Mouse (Mus musculus) thymus, postnatal 25 days (tissue): ENCODE measurements at regions not wholly inside any gene's neighbourhood (a gene's known extent, or its start where the extent isn't known, plus 50 kb on each side); places are given as distances from the start of the nearest gene placed in this dataset.
A peak's percentile ranks its signal among the peaks of the same experiment; 100 is the strongest.

Experiments
- DNase-seq: peaks from one replicate; pipeline ENCODE4 v3.0.0; 2022

DNA sequence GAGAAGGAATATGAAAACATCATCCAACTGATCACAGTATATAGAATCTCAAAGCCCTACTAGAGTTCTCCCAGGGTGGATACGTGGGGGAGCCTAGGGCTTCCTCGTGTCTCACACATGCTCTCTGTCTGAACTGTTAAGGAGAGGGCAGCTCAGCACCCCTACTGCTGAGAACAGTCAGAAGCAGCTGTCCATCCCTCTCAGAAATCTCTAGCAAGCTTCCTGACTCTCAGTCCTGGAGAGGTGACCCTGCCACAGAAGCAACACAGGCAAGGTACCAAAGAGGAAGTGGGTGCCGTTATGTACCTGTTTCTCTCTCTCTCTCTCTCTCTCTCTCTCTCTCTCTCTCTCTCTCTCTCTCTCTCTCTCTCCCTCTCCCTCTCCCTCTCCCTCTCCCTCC, 317.7 kb upstream of the Trib2 start:
- DNase-seq = no peak

DNA sequence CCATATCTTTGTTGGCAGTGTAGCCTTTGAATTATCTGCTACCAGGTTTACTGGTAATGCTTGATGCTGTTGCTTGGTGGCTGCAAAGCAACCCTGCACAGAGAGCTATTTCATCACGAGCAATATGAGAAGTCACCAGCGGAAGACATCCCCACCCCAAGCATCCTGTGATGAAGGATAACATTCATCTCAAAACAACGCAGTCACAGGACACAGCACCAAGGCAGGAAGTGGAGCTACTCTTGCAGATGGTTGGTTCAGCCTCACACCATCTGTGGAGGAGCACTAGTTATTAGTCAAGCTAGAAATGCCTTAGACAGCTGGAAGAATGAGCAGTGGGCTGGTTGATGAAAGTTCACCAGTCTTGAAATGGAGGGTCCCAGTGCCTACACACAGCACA, 316.5 kb upstream of the Trib2 start:
- DNase-seq = peak; percentile 59

DNA sequence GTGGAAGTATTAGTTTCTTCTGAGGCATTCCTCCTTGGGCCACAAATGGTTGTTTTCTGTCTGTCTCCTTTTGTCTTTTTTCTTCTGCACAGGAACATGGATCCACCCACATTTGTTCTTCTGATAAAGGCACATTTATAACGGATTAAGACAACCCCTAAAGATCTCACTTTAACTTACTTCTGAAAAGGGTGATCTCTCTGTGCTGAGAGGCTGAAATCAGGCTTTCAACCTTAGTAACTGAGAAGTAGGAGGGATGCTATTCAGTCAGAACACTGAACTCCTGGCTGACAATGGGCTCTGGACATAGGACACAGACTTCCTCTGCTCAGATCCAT, 315.0 kb upstream of the Trib2 start:
- no peak for DNase-seq

DNA sequence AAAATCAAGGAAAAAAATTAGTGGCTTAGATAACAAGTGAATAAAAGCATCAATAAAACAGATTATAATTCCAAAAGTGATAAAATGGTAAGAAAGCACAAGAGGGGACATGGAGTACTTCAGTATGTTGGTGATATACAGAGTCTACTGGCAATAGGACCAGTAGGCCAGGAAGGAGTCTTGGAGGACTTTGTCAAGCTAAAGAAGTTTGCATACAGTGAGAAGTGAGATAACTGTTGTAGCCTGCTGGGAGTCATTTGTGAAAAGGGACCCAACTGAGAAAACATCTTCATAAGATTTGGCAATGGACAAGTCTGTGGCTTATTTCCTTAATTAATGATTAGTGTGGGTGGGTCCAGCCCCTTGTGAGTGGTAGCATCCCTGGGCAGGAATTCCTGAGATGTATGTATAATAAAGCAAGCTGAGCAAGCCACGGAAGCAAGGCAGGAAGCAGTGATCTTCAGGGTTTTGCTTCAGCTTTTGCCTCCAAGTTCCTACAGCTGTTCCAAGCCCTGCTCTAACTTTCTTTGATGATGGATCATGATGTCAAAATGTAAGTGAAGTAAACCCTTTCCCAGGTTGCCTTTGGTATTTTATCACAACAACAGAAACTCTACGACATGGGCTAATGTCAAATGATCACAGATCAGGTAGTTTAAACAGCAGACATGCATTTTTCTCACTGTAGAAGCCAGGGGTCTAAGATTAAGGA, 314.5 kb upstream of the Trib2 start:
- DNase-seq = no peak

DNA sequence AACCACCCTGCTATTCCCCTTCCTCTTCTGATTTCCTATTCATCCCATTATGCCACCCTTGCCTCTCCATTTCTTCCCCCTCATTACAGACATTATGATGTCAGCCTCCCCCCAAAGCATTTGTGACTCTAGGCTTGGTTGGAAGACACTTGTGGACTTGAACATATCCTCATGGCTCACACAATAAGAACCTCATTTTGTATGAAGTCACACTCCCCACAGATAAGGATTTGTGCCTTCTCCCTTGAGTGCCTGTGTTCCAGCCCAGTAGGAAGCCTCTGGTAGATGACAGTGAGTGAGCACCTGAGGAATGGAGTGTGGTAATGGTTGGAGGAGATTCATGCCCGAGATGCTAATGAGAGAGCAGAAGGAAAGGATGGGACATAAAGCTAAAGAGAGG, 313.9 kb upstream of the Trib2 start:
- no peak for DNase-seq

DNA sequence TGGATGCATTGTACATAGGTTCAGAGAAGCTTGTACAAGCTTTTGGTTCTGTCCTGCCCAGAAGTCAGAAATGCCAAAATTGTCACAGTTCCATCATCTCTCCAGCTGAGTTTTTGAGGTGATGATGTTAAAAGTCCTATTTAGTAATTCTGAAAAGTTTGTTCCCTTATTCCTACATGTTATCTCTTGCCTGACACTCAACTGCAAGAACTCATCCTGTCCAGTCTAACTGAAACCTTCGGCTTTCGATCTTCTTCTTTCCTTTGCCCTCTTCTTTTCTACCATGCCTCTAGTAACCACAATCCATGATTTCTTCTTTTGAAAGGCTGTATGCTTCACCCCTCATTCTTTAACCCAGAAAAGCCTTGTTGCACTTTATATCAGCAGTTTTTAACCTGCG, 313.2 kb upstream of the Trib2 start:
- no peak for DNase-seq

DNA sequence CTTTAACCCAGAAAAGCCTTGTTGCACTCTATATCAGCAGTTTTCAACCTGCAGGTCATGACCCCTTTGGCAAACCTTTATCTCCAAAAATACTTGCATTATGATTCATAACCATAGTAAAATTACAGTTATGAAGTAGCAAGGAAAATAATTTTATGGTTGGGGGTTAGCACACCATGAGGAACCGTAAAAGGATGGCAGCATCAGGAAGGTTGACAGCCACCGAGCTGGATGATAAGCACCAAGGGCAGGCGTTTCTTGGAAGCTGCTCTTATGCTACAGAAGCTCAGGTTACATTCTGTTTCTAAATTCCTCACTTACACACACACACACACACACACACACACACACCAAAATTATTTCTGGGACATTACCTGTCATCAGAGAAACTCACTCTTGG, 312.5 kb upstream of the Trib2 start:
- DNase-seq = no peak

DNA sequence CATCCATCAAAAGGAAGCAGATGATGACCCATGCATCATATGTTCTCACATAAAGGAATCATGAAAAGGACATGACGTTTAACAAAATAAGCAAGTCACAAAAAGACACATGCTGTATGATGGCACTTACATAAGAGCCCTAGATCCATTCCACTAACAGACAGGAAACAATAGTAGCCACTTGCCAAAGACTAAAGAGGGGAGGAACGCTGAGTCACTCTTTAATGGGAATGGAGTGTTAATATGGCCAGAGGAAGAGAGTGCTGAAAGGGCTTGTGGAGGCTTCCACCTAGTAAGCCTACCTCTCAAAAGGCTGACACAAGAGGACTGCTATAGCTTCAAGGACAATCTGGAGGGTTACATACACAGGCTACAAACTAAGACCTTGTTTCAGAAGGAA, 308.2 kb upstream of the Trib2 start:
- no peak for DNase-seq

DNA sequence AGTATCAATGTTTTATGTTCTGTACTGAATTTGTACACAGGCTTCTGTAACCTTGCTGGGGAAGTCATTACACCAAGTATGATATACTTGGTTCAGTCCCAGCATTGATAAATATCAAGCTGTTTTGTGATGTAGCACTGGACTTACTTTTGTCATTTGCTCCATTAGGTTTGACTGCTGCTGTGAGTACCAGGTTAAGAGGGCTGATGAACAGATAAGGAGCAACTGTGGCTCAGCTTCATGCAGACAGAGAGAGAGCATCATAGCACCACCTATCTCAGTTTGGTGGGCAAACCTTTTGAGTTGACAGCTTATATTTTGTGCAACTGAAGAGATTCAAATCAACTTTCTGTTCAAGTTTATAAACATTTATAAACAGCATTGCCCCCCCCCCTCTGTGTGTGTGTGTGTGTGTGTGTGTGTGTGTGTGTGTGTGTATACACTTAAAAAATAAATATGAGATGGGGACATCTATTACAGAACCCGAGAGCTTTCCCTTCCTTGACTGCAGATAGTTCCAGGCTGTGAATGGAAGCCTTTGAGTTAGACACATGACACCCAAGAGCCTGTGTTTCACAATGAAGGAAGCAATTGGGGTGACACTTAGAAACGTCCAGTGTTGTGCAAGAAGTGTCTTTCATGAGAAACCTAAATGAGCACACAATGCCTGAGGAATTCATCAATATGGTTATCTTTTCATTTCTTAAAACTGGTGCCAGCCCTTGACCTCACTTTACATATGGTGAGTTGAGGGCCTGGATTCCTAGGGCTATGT, 305.8 kb upstream of the Trib2 start:
- no peak for DNase-seq

DNA sequence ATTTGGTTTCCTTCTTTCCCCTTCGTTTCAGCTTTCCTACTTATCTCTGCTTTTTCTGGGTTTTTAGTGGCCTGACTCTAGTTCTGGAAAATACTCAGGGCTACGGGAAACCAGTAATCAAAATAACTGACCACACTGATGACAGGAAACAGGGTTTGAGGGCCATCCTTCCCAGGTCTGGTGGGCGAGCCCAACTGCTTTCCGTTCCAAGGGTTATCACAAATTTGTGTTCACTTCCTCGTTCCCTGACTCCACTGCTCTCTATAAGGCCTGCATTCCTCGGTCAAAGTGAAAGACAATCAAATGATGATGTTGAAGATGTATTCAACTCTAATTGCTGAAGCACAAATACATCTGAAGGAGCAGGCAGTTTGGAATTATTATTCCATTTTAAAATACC, 305.1 kb upstream of the Trib2 start:
- no peak for DNase-seq

DNA sequence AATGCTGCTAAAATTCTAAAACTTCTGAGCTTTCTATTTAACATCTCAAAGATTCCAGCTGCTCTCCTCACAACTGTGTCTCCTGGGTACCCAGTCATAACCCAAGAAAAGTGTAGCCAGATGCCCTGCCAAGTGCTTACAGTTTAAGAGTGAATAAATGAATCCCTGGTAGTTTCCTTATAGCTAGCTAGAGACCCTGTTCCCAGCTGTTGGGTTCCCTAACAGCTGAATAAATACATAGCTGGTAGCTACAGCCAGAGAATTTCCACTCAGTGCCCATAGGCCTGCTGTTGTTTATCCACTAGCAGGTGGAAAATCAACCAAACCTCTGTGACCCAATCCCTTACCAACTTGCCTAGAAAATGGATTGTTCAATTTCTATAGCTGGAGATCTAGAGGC, 302.0 kb upstream of the Trib2 start:
- DNase-seq = no peak

DNA sequence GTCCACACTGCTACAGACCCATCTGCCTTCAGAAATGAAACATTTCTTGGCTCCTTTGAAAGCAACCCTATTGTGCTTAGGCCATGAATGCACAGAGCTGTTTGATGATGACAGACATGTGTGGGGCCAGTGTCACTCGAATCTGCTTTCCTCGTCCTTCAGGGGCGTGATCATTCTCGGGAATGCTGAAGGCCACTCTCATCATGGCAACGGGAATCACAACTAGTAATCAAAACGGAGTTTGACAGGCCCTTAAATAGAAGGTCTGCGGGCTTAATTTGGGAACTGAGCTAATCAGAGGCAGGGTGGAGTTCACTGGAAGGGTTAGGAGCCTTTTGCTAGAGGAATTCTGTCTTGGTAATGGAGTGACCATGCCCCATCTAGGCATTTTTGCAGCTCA, 290.2 kb upstream of the Trib2 start:
- no peak for DNase-seq

DNA sequence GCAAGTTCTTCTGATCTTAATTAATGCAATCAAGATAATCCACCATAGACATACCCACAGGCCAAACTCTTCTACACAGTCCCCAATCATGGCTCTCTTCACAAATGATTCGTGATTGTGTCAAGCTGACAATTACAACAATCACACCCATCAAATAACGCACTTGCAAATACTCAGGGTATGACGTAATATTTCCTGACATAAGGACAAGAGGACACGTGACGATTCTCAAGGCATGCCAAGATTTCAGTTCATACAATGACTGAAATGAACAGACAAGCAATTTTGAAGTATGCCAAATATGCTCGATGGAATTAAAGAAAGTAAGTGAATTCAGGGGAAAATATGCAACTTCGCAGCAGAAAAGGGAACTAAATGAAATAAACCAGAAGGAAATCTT, 282.1 kb upstream of the Trib2 start:
- no peak for DNase-seq

DNA sequence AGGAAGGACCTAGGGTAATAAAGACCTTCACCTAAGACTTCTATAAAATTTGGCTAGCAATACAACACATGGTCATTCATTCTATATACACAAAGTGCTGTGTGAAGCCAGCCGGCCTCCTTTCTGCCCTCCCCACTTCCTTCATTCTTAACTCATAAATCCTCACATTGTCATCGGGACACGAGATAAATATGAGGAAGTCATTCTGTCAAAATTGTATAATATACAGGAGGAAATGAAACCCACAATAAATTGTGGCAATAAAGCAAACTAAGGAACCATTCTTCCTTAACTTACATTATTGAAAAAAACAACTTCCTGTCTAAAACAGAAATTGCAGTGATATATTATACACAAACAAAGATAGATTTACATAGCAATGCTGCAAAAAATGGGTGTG, 275.9 kb upstream of the Trib2 start:
- no peak for DNase-seq

DNA sequence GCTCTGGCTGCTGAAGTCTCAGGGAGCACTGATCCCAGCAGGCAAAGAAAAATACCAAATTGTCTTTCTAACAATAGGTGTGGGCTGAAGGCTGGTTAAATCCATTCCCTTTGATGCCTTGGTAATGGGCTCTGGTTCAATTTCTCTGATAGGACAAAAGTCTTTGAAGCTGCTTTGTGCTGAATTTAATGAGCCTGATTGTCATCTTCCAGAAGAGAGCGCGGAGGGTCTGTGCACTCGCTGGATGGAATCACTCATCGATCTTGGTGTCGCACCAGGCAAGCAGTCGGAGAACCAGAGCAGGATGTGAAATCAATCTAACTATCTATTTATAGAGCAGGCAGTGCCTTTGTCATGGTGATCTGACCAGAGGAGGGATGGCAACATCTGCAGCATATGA, 274.6 kb upstream of the Trib2 start:
- DNase-seq = no peak

DNA sequence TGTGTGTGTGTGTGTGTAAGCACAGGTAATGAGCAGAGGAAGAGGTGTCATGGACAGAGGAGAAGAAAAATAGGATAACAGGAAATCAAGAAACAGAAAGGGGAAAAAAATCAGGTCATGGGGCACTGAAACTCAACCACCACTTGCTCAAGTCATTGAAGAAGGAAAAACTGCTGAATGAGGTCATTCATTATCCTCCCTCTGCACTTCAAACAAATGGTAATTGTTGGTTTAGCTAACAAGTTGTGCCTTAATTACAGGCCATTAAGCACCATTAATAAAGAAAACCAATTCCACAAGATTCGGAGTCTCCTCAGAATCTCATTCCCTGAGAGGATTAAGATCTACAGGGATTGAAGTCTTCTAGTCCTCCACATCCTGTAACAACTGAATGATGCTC, 266.5 kb upstream of the Trib2 start:
- no peak for DNase-seq

DNA sequence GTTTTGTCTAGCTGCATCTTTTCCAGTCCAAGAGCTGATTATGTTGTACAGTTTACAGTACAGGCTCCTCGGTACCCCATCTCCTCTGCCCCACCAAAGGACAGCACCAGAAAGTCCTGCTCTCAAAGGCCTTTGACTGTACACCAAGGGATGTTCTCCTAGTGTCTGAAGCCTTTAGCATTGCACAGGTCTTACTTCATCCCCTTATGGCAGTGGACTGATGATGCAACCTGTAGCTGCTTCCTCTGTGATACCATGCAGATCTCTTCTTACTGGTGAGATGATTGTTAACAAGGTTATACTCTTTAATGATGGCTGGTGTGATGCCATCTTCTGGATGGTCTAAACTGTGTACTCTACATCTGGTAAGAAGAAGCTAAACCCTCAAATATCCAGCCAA, 260.5 kb upstream of the Trib2 start:
- DNase-seq = no peak

DNA sequence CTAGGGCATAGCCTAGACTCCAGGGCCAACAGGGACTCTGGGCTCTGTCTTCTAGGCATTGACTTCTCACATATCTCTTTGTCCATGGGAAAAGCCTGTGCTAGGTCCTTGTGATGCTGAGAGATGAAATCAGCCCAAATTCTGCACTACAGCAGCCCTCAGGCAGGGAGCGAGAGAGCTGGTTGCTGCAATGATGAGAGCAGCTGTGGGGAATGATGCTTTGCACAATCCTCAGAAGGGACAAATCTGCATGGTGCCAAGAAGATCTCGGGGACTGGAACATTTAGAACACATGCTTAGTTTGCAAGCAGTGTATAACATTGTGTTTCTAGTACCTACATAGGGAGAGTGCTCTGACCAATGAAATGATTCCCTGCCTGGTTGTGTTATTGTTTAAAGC, 259.2 kb upstream of the Trib2 start:
- DNase-seq = no peak

DNA sequence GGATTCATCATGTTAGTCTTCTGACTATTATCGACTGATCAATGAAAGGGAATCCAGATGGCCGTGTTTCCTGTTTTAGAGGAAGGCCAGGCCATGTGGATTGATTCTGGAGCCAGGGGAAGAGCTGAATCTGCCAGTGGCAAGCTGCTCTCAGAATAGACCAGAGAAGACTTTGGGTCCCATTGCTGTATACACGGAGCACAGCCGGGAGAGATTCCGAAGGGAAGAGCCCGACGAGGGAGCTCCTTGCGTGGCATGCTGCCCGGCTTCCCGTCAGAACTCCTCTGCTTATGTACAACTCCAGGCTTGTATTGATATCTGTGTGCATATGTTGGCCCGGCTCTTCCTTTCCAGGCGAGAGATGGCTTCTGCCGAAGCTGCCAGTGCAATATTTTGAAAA, 252.2 kb upstream of the Trib2 start:
- DNase-seq = no peak

DNA sequence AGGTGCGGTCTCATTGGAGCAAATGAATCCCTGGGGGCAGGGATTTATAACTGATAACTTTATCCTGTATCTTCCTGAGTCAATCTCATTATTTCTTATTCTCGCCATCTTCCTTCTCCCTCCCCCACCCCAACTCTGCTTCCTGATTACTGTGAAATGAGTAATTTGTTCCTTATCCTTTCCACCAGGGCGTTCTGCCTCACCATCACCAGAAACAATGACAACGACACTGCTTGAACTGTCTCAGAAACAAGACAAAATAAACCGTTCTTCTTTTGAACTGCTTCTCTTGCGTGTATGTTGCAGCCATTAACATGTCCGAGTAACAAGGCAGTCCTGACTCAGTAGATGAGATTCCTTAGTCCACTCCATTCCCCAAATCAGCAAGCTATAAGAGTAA, 246.0 kb upstream of the Trib2 start:
- DNase-seq = no peak

DNA sequence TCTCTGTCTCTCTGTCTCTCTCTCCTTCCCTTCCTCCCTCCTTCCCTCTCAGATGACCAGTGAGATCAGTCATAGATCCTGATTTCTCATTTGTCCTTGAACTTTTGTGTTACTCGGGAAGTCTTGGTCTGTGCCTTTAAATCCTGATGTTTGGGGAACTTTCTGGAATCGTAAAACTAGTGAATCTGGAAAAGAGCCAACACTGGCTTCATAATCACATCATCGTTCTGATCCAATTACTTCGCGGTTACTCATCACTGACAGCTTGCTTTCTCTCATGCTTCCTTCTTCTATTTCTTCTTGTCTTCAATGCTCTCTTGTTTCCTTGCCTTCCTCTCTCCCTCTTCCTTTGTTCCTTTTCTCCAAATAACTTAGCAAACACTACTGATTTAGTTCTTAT, 243.7 kb upstream of the Trib2 start:
- DNase-seq = no peak

DNA sequence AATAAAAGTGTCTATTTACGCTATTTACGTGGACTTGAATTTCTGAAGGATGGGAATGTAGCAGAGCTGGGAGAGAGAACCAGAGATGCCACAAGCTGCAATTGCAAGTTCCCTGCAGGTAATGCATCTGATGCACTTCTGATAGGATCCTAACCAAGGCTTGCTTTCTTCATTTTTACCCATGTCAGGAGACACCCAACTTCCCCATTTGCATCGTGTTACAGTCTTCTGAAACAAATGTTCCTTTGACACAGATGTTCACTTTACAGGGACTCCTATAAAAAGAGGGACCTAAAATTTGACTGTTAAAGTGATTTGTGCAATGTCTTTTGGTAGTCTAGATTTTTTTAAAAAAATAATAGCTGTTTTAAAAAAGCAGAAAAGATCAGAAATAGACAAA, 241.5 kb upstream of the Trib2 start:
- DNase-seq = no peak

DNA sequence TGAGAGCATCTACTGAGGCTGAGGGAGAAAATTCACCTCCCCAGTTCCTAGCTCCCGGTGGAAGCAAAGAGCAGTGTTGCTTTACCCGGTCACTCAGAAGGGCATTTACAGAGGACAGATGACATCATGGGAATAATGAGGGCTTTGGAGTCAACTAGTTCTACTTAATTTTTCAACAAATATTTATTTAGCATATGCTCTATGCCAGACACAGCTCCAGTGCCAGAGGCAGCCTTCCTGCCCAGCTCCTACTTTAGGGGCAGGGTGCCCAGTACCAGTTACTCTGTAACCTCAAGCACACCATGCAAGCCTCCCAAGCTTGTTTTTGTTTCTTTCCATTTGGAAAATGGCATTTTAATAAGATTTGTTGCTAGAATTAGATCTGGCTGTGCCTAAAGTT, 240.1 kb upstream of the Trib2 start:
- DNase-seq = no peak

DNA sequence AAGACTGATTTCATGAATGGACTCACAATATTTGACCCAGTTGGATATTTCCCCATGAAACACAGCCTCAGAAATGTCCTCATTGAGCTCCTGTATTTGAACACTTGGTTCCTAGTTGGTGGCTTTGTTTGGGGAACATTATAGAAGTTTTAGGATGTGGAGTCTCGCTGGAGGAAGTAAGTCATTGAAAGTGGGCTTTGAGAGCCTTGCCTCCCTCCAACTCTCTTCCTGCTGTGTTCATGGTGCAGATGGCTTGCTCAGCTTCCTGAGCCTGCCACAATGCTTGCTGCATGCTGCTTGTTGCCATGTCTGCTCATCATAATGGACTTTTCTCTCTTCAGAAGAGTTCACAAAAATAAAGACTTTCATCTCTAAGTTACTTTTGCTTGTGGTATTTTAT, 239.5 kb upstream of the Trib2 start:
- peak; percentile 55 for DNase-seq

DNA sequence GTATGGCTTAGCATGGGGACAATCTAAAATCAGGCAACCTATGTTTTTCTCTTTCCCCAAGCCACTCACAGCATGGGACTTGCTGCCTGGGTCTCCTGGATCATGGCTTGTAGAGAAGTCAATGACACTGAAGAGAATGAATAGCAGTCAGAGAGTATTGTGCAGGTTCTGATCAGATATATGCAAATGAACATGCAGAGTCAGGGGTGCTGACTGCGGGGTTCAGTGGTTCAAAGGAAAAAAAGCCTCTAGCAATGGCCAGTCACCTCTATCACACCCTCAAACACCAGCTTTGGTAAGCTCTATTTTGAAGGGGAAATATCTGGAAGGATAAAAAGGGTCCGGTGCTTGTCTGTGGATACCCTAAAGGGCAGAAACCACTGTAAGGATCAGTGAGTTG, 237.9 kb upstream of the Trib2 start:
- DNase-seq = no peak
